8 mouse cellular contexts compared by ENCODE assay signal in the genomic region with DNA sequence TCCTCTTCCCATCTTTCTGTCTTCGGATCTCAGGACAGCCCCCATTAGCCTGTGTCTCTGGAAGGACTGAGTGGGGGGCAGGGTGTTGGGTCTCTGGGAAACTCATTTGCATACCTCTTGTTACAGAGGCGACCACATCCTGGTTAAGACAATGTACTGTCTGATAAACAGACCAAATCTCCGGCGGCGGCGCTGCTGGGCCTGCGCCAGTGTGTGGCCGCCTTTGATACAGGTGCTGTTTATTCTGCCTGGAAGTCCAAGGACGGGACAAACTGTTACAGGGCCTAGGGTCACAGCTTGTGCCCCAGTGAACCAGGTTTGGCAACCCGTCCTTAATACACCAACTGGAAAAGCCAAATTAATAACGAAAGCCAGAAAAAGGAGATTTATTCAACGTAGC. TPM values are rescaled to one million over a fixed set of nuclear protein-coding genes. Genes with fewer than 3 reads are reported as not detected.
DNase-seq lines count a peak whose midpoint lies in the region; ATAC-seq lines count a peak whose summit lies in the region.

No protein-coding gene starts in this region.

- peak overlapping the region; percentile 42 for H3K4me2 ChIP-seq in intestine, embryonic 15.5 days (replicated peaks)
- peak overlapping the region; percentile 28 for H3K4me2 ChIP-seq in liver, embryonic 16.5 days (ENCODE audit: low read depth, low read length)
- peak overlapping the region; percentile 46 for H3K4me2 ChIP-seq in neural tube, embryonic 12.5 days (replicated peaks)

- no peak overlapping the region for H3K4me3 ChIP-seq in intestine, embryonic 15.5 days (replicated peaks)
- H3K4me3 ChIP-seq in liver, embryonic 16.5 days (ENCODE audit: low read depth, low read length): no peak overlapping the region
- H3K4me3 ChIP-seq in neural tube, embryonic 12.5 days: no peak overlapping the region

- H3K27ac ChIP-seq in intestine, embryonic 15.5 days: 0 out of 2 replicates have a peak overlapping the region, but pooled peaks have one; percentile 11
- peak overlapping the region; percentile 49 for H3K27ac ChIP-seq in liver, embryonic 16.5 days (ENCODE audit: low read length)
- no peak overlapping the region for H3K27ac ChIP-seq in neural tube, embryonic 12.5 days

- WGBS in intestine, embryonic 15.5 days: 12% methylated on average over 12 of the region's 12 CpGs
- 2% methylated on average over 12 of the region's 12 CpGs for WGBS in liver, embryonic 16.5 days (ENCODE audit: insufficient replicate concordance)
- 4% methylated on average over 12 of the region's 12 CpGs for WGBS in neural tube, embryonic 12.5 days

- H3K27me3 ChIP-seq in intestine, embryonic 15.5 days (replicated peaks): no peaks in the 10 kb centered on the region
- H3K27me3 ChIP-seq in liver, embryonic 16.5 days (ENCODE audit: control insufficient read depth, insufficient read depth, low read depth, low read length): no peaks in the 10 kb centered on the region
- no peaks in the 10 kb centered on the region; the same call in none of the 2 replicates for H3K27me3 ChIP-seq in neural tube, embryonic 12.5 days (replicated peaks)

- peaks cover 10% of the 10 kb centered on the region for H3K4me1 ChIP-seq in intestine, embryonic 15.5 days (replicated peaks)
- H3K4me1 ChIP-seq in liver, embryonic 16.5 days (ENCODE audit: control insufficient read depth, low read depth, low read length): peaks cover 15% of the 10 kb centered on the region
- H3K4me1 ChIP-seq in neural tube, embryonic 12.5 days: 0 out of 2 replicates have a peak, but pooled peaks cover 7% of the 10 kb centered on the region

- no peaks in the 10 kb centered on the region for H3K9me3 ChIP-seq in intestine, embryonic 15.5 days
- no peaks in the 10 kb centered on the region for H3K9me3 ChIP-seq in liver, embryonic 16.5 days (replicated peaks; ENCODE audit: control insufficient read depth, low read length)
- H3K9me3 ChIP-seq in neural tube, embryonic 12.5 days: no peaks in the 10 kb centered on the region

- DNase-seq in adrenal gland, adult (ENCODE audit: inconsistent age in 2 of 2, low spot score in 1 of 2): peak; percentile 74 to 76
- no peak for DNase-seq in adrenal gland, adult 18-20 months (ENCODE audit: low spot score in 2 of 2)
- peak; percentile 42 to 50 for DNase-seq in cerebellum, postnatal 10 days
- DNase-seq in heart, adult 11 months: peak; percentile 99

- H3K36me3 ChIP-seq in intestine, embryonic 15.5 days: no peaks in the 10 kb centered on the region
- H3K36me3 ChIP-seq in liver, embryonic 16.5 days (ENCODE audit: control insufficient read depth, insufficient read depth): no peaks in the 10 kb centered on the region
- H3K36me3 ChIP-seq in neural tube, embryonic 12.5 days: no peaks in the 10 kb centered on the region

- peak; percentile 75 for ATAC-seq in intestine, embryonic 15.5 days
- ATAC-seq in liver, embryonic 16.5 days (ENCODE audit: low read depth): peak; percentile 85
- ATAC-seq in neural tube, embryonic 12.5 days (ENCODE audit: low FRiP score, low read depth): peak; percentile 93
- ATAC-seq in erythroid progenitor cell, adult 5-6 weeks (replicated peaks; ENCODE audit: low FRiP score, poor library complexity, severe bottlenecking): no peak

- no peak overlapping the region for H3K9ac ChIP-seq in intestine, embryonic 15.5 days
- no peak overlapping the region for H3K9ac ChIP-seq in liver, embryonic 16.5 days (ENCODE audit: low read depth, low read length)
- 0 out of 2 replicates have a peak overlapping the region, but pooled peaks have one; percentile 13 for H3K9ac ChIP-seq in neural tube, embryonic 12.5 days

RNA-seq across cellular contexts. Expression of gene Gm5148, which starts 33.8 kb away (rescaled TPM):
- 1 to 10 TPM in 1 of 2 experiments, under 1 TPM in 1; 0.30 to 1.7 TPM for total RNA-seq in adrenal gland, adult 18-20 months (2021)
- 4.8 and 5.1 TPM in 2 replicates for polyA plus RNA-seq in intestine, embryonic 15.5 days (2015; fragmentation: Nextera tagmentation; extraction: Ambion mirVana)
- polyA plus RNA-seq in liver, embryonic 16.5 days (2015; fragmentation: Nextera tagmentation; extraction: Ambion mirVana): 2.6 and 2.9 TPM in 2 replicates
- polyA plus RNA-seq in neural tube, embryonic 12.5 days (2016; fragmentation: Nextera tagmentation; extraction: Ambion mirVana): 2.7 and 3.1 TPM in 2 replicates
- total RNA-seq in erythroid progenitor cell, adult 5-6 weeks (2015; ENCODE audit: low replicate concordance): not detected in 2 replicates
- total RNA-seq in erythroid progenitor cell, adult 5-6 weeks (2017; ENCODE audit: low replicate concordance): 0.23 and 20.0 TPM in 2 replicates

Comparison
In these comparisons a context has a peak if more than half of its experiments do, and no peak if none do; other contexts are left out.
1. DNase-seq: peak in adrenal gland, adult (2 of 2), cerebellum, postnatal 10 days (2 of 2) and heart, adult 11 months (single experiment); none in adrenal gland, adult 18-20 months (0 of 2).
2. Peak in every context shown above with its lines, with median percentiles within 50 percentile points of each other: H3K4me2 ChIP-seq.